Mouse (Mus musculus): ENCODE measurements around the gene Map3k6. TPM values are rescaled to one million over a fixed set of nuclear protein-coding genes. Genes with fewer than 3 reads are reported as not detected.

Gene Map3k6
- total RNA-seq, 1 experiment from 2014 or later: 1.8 TPM

- ATAC-seq (replicated peaks in 1 of 2; ENCODE audit: insufficient read depth in 1 of 2, low FRiP score in 2 of 2, low TSS enrichment in 1 of 2, low read depth in 1 of 2, poor library complexity in 2 of 2, severe bottlenecking in 2 of 2): no peak
Measured at GRCm38 (mm10) chr4:133241910-133242309, 1.3 kb downstream of the Map3k6 start.

- ATAC-seq (replicated peaks in 1 of 2; ENCODE audit: insufficient read depth in 1 of 2, low FRiP score in 2 of 2, low TSS enrichment in 1 of 2, low read depth in 1 of 2, poor library complexity in 2 of 2, severe bottlenecking in 2 of 2): no peak
Measured at GRCm38 (mm10) chr4:133242710-133243109, 2.1 kb downstream of the Map3k6 start.

- no peak for ATAC-seq (replicated peaks in 1 of 2; ENCODE audit: insufficient read depth in 1 of 2, low FRiP score in 2 of 2, low TSS enrichment in 1 of 2, low read depth in 1 of 2, poor library complexity in 2 of 2, severe bottlenecking in 2 of 2)
Measured at GRCm38 (mm10) chr4:133243538-133243937, 2.9 kb downstream of the Map3k6 start.

GRCm38 (mm10) chr4:133244289-133244688 lies 3.7 kb downstream of the Map3k6 start:
- ATAC-seq (replicated peaks in 1 of 2; ENCODE audit: insufficient read depth in 1 of 2, low FRiP score in 2 of 2, low TSS enrichment in 1 of 2, low read depth in 1 of 2, poor library complexity in 2 of 2, severe bottlenecking in 2 of 2): no peak

DNA sequence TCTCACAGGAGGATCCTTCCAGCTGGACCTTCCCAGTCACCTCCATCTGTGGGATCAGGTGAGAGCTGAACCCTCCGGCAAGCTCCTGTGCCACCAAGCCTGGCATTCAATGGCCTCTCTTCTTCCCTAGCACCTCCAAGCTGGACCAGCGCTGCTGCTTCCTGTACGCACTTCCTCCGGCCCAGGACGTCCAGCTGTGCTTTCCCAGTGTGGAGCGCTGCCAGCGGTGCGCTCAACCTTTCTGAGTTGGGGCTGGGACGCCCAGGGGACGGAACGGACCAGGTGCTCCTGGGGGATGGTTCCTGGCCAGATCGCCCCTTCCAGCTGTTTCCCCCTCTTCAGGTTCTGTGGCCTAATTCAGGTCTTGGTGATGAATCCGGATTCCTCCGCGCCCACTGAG lies 6.5 kb downstream of the Map3k6 start:
- ATAC-seq (replicated peaks in 1 of 2; ENCODE audit: insufficient read depth in 1 of 2, low FRiP score in 2 of 2, low TSS enrichment in 1 of 2, low read depth in 1 of 2, poor library complexity in 2 of 2, severe bottlenecking in 2 of 2): no peak

DNA sequence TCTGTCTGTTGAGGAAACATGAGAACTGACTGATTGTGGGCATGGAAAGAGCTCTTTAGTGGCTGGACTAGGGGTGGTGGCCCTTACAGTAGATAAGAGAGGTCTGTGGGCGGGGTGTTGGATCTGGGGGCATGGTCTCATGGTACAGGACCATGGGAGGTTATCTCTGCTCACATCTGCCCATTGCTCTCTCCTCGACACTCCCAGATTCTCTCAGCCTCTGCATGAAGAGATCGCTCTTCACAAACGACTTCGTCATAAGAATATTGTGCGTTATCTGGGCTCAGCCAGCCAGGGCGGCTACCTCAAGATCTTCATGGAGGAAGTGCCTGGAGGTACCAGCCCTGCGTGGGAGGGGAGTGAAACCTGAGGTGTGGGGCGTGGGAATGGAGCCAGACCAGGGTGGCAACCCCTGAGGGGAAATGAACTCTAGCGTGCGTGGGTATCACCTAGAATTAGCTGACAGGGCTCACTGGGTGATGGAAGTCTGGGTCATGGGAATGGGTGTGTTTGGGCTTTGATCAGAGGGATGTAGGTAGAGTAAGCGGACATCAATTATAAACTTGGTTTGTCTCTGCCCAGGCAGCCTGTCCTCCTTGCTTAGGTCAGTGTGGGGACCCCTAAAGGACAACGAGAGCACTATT lies 7.3 kb downstream of the Map3k6 start:
- peak in 1 of 2 experiments; percentile 29; a peak in 1 of 4 replicates for ATAC-seq (replicated peaks in 1 of 2; ENCODE audit: insufficient read depth in 1 of 2, low FRiP score in 2 of 2, low TSS enrichment in 1 of 2, low read depth in 1 of 2, poor library complexity in 2 of 2, severe bottlenecking in 2 of 2)

- peak; percentile 56 to 57; a peak in 2 of 4 replicates for ATAC-seq (replicated peaks in 1 of 2; ENCODE audit: insufficient read depth in 1 of 2, low FRiP score in 2 of 2, low TSS enrichment in 1 of 2, low read depth in 1 of 2, poor library complexity in 2 of 2, severe bottlenecking in 2 of 2)
Measured at GRCm38 (mm10) chr4:133250609-133251008, 10.0 kb downstream of the Map3k6 start.

- ATAC-seq (replicated peaks in 1 of 2; ENCODE audit: insufficient read depth in 1 of 2, low FRiP score in 2 of 2, low TSS enrichment in 1 of 2, low read depth in 1 of 2, poor library complexity in 2 of 2, severe bottlenecking in 2 of 2): no peak
Measured at GRCm38 (mm10) chr4:133251214-133251613, 10.6 kb downstream of the Map3k6 start.

GRCm38 (mm10) chr4:133252089-133252488 lies 11.5 kb downstream of the Map3k6 start:
- ATAC-seq (replicated peaks in 1 of 2; ENCODE audit: insufficient read depth in 1 of 2, low FRiP score in 2 of 2, low TSS enrichment in 1 of 2, low read depth in 1 of 2, poor library complexity in 2 of 2, severe bottlenecking in 2 of 2): no peak

GRCm38 (mm10) chr4:133253412-133253811 lies 12.8 kb downstream of the Map3k6 start:
- no peak for ATAC-seq (replicated peaks in 1 of 2; ENCODE audit: insufficient read depth in 1 of 2, low FRiP score in 2 of 2, low TSS enrichment in 1 of 2, low read depth in 1 of 2, poor library complexity in 2 of 2, severe bottlenecking in 2 of 2)

GRCm38 (mm10) chr4:133255392-133255791 lies 14.8 kb downstream of the Map3k6 start:
- ATAC-seq (replicated peaks in 1 of 2; ENCODE audit: insufficient read depth in 1 of 2, low FRiP score in 2 of 2, low TSS enrichment in 1 of 2, low read depth in 1 of 2, poor library complexity in 2 of 2, severe bottlenecking in 2 of 2): no peak

DNA sequence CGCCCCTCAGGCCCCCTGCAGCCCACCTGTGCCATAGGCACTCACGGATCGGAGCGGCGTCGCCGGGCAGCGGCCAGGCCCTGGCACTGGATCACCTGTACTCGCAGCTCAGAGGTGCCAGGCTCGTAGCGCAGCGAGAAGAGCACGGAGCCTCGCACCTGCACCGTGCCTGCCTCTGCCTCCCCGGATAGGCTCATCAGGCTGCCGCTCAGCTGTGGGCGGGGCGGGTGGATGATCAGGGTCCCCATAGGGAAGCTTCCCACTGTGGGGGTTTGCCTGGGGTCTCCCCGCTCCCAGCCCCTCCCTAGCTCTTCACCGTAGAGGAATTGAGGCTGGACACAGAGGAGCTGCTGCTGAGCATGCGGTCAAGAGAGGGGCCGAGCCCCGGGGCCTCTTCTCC lies 16.2 kb downstream of the Map3k6 start:
- ATAC-seq (replicated peaks in 1 of 2; ENCODE audit: insufficient read depth in 1 of 2, low FRiP score in 2 of 2, low TSS enrichment in 1 of 2, low read depth in 1 of 2, poor library complexity in 2 of 2, severe bottlenecking in 2 of 2): no peak

- no peak for ATAC-seq (replicated peaks in 1 of 2; ENCODE audit: insufficient read depth in 1 of 2, low FRiP score in 2 of 2, low TSS enrichment in 1 of 2, low read depth in 1 of 2, poor library complexity in 2 of 2, severe bottlenecking in 2 of 2)
Measured at GRCm38 (mm10) chr4:133257230-133257629, 16.6 kb downstream of the Map3k6 start.

- ATAC-seq (replicated peaks in 1 of 2; ENCODE audit: insufficient read depth in 1 of 2, low FRiP score in 2 of 2, low TSS enrichment in 1 of 2, low read depth in 1 of 2, poor library complexity in 2 of 2, severe bottlenecking in 2 of 2): no peak
Measured at GRCm38 (mm10) chr4:133257798-133258408, 17.3 kb downstream of the Map3k6 start.

DNA sequence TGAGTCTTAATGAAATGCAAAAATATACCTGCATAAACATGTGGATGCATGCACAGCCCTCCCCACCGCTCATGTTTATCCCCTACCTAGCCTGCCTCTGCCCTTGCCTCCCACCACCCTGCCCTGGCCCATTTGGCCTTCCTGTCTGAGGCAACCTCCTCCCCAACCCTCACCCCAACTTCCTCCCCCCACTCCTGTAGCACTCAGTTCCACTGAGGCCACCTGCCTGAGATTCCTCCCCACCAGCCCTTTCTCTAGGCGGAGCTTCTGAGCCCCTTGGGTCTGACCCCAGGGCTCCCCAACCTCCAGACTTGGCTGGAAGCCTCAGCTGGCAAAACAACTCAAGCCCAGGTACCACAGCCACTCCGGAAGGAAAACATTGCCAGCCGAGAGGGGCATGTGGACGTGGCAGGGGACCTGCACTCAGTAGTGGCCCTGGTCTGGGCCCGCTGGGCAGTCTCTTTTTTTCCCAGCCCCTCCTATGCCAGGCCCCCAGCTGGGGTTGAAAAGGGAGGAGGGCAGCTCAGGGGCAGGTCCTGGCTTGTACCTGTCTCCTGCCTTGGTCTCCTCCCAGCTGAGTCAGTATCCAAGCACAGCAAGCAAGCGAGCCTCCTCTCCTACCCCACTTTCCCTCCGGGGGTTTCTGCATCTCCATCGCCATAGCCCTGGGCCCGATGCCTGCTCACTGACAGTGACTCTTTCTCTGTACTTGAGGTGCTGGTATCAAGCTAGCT lies 21.2 kb downstream of the Map3k6 start:
- peak; percentile 15 to 41; a peak in 2 of 4 replicates for ATAC-seq (replicated peaks in 1 of 2; ENCODE audit: insufficient read depth in 1 of 2, low FRiP score in 2 of 2, low TSS enrichment in 1 of 2, low read depth in 1 of 2, poor library complexity in 2 of 2, severe bottlenecking in 2 of 2)

DNA sequence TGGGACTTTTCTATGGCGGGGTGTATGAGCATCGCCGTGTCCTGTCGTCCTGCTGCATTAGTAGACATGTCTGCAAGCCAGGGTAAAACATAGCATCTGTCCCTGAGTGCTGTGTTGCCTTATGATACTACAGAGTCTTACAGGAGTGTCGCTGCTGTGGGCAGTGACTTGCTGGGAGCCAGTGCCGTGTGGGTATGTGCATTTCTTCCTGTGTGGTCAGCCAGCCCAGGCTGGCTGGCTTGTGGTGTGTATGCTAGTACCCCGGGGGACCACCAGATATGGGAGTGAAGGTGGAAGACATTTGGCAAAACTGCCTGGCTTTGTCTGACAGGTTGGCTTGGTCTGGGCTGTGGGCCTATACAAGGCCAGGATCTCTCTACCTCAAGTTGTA lies 21.8 kb downstream of the Map3k6 start:
- ATAC-seq (replicated peaks in 1 of 2; ENCODE audit: insufficient read depth in 1 of 2, low FRiP score in 2 of 2, low TSS enrichment in 1 of 2, low read depth in 1 of 2, poor library complexity in 2 of 2, severe bottlenecking in 2 of 2): peak; percentile 44 to 61

GRCm38 (mm10) chr4:133262882-133263281 lies 22.3 kb downstream of the Map3k6 start, which contains the start of gene Sytl1:
Gene Sytl1 (minus strand): TSS chr4:133263113.
- ATAC-seq (replicated peaks in 1 of 2; ENCODE audit: insufficient read depth in 1 of 2, low FRiP score in 2 of 2, low TSS enrichment in 1 of 2, low read depth in 1 of 2, poor library complexity in 2 of 2, severe bottlenecking in 2 of 2): peak; percentile 38 to 56; a peak in 2 of 4 replicates

DNA sequence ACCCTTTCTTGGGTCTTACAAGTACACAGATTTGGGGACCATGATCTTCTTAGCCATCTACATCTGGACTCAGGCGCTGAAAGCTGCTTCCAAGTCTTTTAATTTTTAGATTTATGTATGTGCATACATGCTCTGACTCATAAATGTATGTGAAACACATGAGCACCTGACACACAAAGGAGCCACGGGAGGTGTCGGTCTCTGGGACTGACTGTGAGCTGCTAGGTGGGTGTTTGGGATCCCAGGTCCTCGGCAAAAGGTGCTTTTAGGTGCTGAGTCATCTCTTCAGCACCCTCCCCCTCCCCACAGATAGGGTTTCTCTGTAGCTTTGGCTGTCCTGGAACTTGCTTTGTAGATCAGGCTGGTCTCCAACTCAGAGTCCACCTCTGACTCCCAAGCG lies 23.1 kb downstream of the Map3k6 start:
- no peak for ATAC-seq (replicated peaks in 1 of 2; ENCODE audit: insufficient read depth in 1 of 2, low FRiP score in 2 of 2, low TSS enrichment in 1 of 2, low read depth in 1 of 2, poor library complexity in 2 of 2, severe bottlenecking in 2 of 2)

Data from hematopoietic stem cell, adult 5-6 weeks (primary cell).